Mouse (Mus musculus) intestine, postnatal 0 days (tissue): ENCODE results near the gene Snx25. TPM values are rescaled to one million over a fixed set of nuclear protein-coding genes. Genes with fewer than 3 reads are reported as not detected.

Experiments used
- ATAC-seq: fragments of 200-750 bp; cut with Nextera tagmentation; 2 replicates; pipeline ENCODE4 v1.8.0; 2017; ENCODE audit warnings: mild to moderate bottlenecking, moderate TSS enrichment, moderate library complexity
- H3K27ac ChIP-seq: fragments of 300-500 bp; sonication (generic); 2 replicates; pipeline ENCODE4 v1.5.1; 2014; ENCODE audit warnings: mild to moderate bottlenecking, low read depth, low read length, moderate library complexity
- H3K27me3 ChIP-seq: fragments of 300-500 bp; sonication (generic); replicated peaks from 2 replicates; pipeline ENCODE4 v1.6.1; 2014; ENCODE audit warnings: low read length, mixed read lengths; ENCODE audit not compliant: control insufficient read depth, insufficient read depth
- H3K36me3 ChIP-seq: fragments of 300-500 bp; sonication (generic); 2 replicates; pipeline ENCODE4 v1.6.1; 2014; ENCODE audit warnings: mild to moderate bottlenecking, moderate library complexity; ENCODE audit not compliant: control insufficient read depth, insufficient read depth
- H3K4me1 ChIP-seq: fragments of 300-500 bp; sonication (generic); replicated peaks from 2 replicates; pipeline ENCODE4 v1.6.1; 2014; ENCODE audit warnings: antibody characterized with exemption, low read length, mixed read lengths; ENCODE audit not compliant: control insufficient read depth, insufficient read depth
- H3K4me2 ChIP-seq: fragments of 300-500 bp; sonication (generic); replicated peaks from 2 replicates; pipeline ENCODE4 v1.6.1; 2014; ENCODE audit warnings: low read depth, mild to moderate bottlenecking, moderate library complexity
- H3K4me3 ChIP-seq: fragments of 300-500 bp; sonication (generic); 2 replicates; pipeline ENCODE4 v1.5.1; 2014; ENCODE audit warnings: low read depth, low read length
- H3K9ac ChIP-seq: fragments of 300-500 bp; sonication (generic); 2 replicates; pipeline ENCODE4 v1.6.1; 2014; ENCODE audit warnings: mild to moderate bottlenecking, low read depth, low read length
- H3K9me3 ChIP-seq: fragments of 300-500 bp; sonication (generic); 2 replicates; pipeline ENCODE4 v1.6.1; 2016; ENCODE audit warnings: mixed run types; ENCODE audit not compliant: control insufficient read depth
- CTCF ChIP-seq: sonication (generic); IDR thresholded peaks from 2 replicates; pipeline ENCODE4 v1.5.1; 2016; ENCODE audit warnings: low read depth, mild to moderate bottlenecking, control low read depth, antibody characterized with exemption, moderate library complexity
- WGBS: fragments of 180-500 bp; shearing (Covaris S2); extraction: QIAGEN DNeasy Blood & Tissue Kit; methylation state at CpG from one replicate; pipeline ENCODE4 v1.1.7; 2014; 5-methylcytosine and 5-hydroxymethylcytosine counted together
- polyA plus RNA-seq: library from polyadenylated mRNA; unstranded; fragments of >200 nt; fragmentation: Nextera tagmentation; extraction: Ambion mirVana; gene quantifications from 2 replicates; pipeline ENCODE4 v1.2.1, GENCODE M21; 2015

Gene Snx25
- polyA plus RNA-seq, 1 experiment from 2014 or later = 12.1 TPM

- Histone ChIP-seq H3K27me3 (no peaks in the 10 kb centered on the region), H3K4me2 (no peak overlapping the region), H3K4me3 (no peak overlapping the region), H3K9ac (no peak overlapping the region), H3K36me3 (peaks cover 53% of the 10 kb centered on the region), H3K4me1 (no peaks in the 10 kb centered on the region), H3K9me3 (no peaks in the 10 kb centered on the region), H3K27ac (no peak overlapping the region)
- 64% methylated on average over 1 of the region's 1 CpGs for WGBS
- ATAC-seq = no peak
- TF ChIP-seq CTCF = no peak
Observed at GRCm38 (mm10) chr8:46039666-46040065, 112.3 kb downstream of the Snx25 start.

- peak; percentile 19; the same call in 1 of the 2 replicates for ATAC-seq
- 48% methylated on average over 11 of the region's 11 CpGs for WGBS
Observed at GRCm38 (mm10) chr8:46036217-46036616, 115.7 kb downstream of the Snx25 start.

GRCm38 (mm10) chr8:46024392-46024791, 127.6 kb downstream of the Snx25 start:
- TF ChIP-seq CTCF = no peak
- no peaks in the 10 kb centered on the region for H3K4me1 ChIP-seq
- 66% methylated on average over 4 of the region's 4 CpGs for WGBS
- H3K9me3 ChIP-seq = no peaks in the 10 kb centered on the region
- no peaks in the 10 kb centered on the region for H3K27me3 ChIP-seq
- H3K36me3 ChIP-seq = 0 out of 2 replicates have a peak, but pooled peaks cover under 1% of the 10 kb centered on the region
- H3K4me3 ChIP-seq = no peak overlapping the region
- no peak overlapping the region for H3K27ac ChIP-seq
- H3K4me2 ChIP-seq = no peak overlapping the region
- no peak for ATAC-seq
- no peak overlapping the region for H3K9ac ChIP-seq

More at GRCm38 (mm10) chr8:46036217-46036616, 115.7 kb downstream of the Snx25 start:
- Histone ChIP-seq H3K4me3 (no peak overlapping the region), H3K4me2 (no peak overlapping the region), H3K27me3 (no peaks in the 10 kb centered on the region), H3K4me1 (no peaks in the 10 kb centered on the region), H3K36me3 (peaks cover 33% of the 10 kb centered on the region), H3K9ac (no peak overlapping the region), H3K27ac (0 out of 2 replicates have a peak overlapping the region, but pooled peaks have one; percentile 22), H3K9me3 (no peaks in the 10 kb centered on the region)
- no peak for TF ChIP-seq CTCF

- no peak for TF ChIP-seq CTCF
- H3K4me3 ChIP-seq = no peak overlapping the region
- no peak overlapping the region for H3K4me2 ChIP-seq
- no peaks in the 10 kb centered on the region for H3K27me3 ChIP-seq
- 96% methylated on average over 9 of the region's 9 CpGs for WGBS
- no peaks in the 10 kb centered on the region for H3K4me1 ChIP-seq
- H3K27ac ChIP-seq = no peak overlapping the region
- H3K9ac ChIP-seq = no peak overlapping the region
- no peaks in the 10 kb centered on the region for H3K9me3 ChIP-seq
- no peaks in the 10 kb centered on the region for H3K36me3 ChIP-seq
- no peak for ATAC-seq
Observed at GRCm38 (mm10) chr8:46022758-46023157, 129.2 kb downstream of the Snx25 start.

- Histone ChIP-seq H3K36me3 (no peaks in the 10 kb centered on the region), H3K27me3 (no peaks in the 10 kb centered on the region), H3K4me2 (no peak overlapping the region), H3K4me1 (no peaks in the 10 kb centered on the region), H3K4me3 (no peak overlapping the region), H3K27ac (no peak overlapping the region), H3K9ac (no peak overlapping the region), H3K9me3 (no peaks in the 10 kb centered on the region)
- 81% methylated on average over 9 of the region's 9 CpGs for WGBS
- TF ChIP-seq CTCF = no peak
- ATAC-seq = no peak
Observed at GRCm38 (mm10) chr8:46022203-46022602, 129.8 kb downstream of the Snx25 start.

- H3K4me1 ChIP-seq = peaks cover 11% of the 10 kb centered on the region
- H3K9ac ChIP-seq = no peak overlapping the region
- peak overlapping the region; percentile 47 for H3K4me2 ChIP-seq
- no peak for ATAC-seq
- H3K36me3 ChIP-seq = no peaks in the 10 kb centered on the region
- H3K27ac ChIP-seq = peak overlapping the region; percentile 41
- 0 out of 2 replicates have a peak overlapping the region, but pooled peaks have one; percentile 11 for H3K4me3 ChIP-seq
- WGBS = 19% methylated on average over 17 of the region's 17 CpGs
- TF ChIP-seq CTCF = peak; percentile 73
- no peaks in the 10 kb centered on the region for H3K27me3 ChIP-seq
- H3K9me3 ChIP-seq = no peaks in the 10 kb centered on the region
Observed at GRCm38 (mm10) chr8:46010746-46011680, 140.9 kb downstream of the Snx25 start.
